Mouse (Mus musculus) olfactory bulb, adult 2 months (tissue): ENCODE measurements around the gene E430018J23Rik.

Experiments
- CTCF ChIP-seq: fragments of 200-500 bp; IDR thresholded peaks from 2 replicates; pipeline ENCODE4 v1.5.1; 2012; ENCODE audit warnings: low read depth, mild to moderate bottlenecking, low read length, moderate library complexity; ENCODE audit not compliant: insufficient read depth
- POLR2A ChIP-seq: fragments of 200-500 bp; IDR thresholded peaks from 2 replicates; pipeline ENCODE4 v1.6.1; 2012; ENCODE audit warnings: mild to moderate bottlenecking, low read depth, low read length, moderate library complexity; ENCODE audit not compliant: insufficient read depth

DNA sequence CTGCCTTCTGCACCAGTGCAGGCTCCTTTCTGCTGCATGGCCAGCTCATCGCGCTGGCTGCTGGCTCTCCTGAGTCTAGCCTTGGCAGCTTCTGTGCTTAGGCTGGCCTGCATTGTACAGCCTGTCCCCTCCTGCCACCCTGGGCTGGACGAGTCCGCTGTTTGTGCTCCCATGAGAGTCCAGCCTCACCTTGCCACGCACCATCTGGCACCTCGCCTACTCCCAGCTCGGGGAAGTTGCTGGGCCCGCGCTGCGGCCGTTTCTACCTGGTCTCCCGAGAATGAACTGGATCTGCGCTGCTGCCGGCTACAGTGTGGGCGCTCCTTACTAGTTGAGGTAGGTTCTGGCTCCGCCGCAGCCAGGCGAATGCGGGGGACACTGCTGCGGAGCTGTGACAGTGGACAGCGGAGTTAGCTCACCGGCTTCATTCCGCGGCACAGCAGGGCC, 29.9 kb downstream of the E430018J23Rik start:
- TF ChIP-seq CTCF (no peak), POLR2A (no peak)
